Mouse (Mus musculus) lung, adult 18-20 months (tissue): ENCODE data around the gene Vat1.
"Not testable (repeated sequence)": the region's sequence is repeated elsewhere in the genome, so short reads cannot be mapped to it uniquely, and the experiment has no call there.

Experiments used
- DNase-seq, 2 experiments: peaks; one replicate each; pipeline ENCODE4 v3.0.0; 2022; ENCODE audit warnings: mixed read lengths in 2 of 2

Gene Vat1

GRCm38 (mm10) chr11:101465869-101466551 is at the start of gene Vat1:
Vat1 (minus strand) TSS chr11:101466230.
- DNase-seq: peak; percentile 75 to 81

- DNase-seq: peak; percentile 34 to 36
Measured at GRCm38 (mm10) chr11:101507090-101507489, 41.1 kb upstream of the Vat1 start.

GRCm38 (mm10) chr11:101506269-101506780 is 40.3 kb upstream of the Vat1 start:
- DNase-seq: no peak

GRCm38 (mm10) chr11:101486126-101486525 is 20.1 kb upstream of the Vat1 start:
- no peak for DNase-seq

- DNase-seq: no peak
Measured at GRCm38 (mm10) chr11:101485509-101486028, 19.5 kb upstream of the Vat1 start.

- no peak for DNase-seq
Measured at GRCm38 (mm10) chr11:101484814-101485213, 18.8 kb upstream of the Vat1 start.

GRCm38 (mm10) chr11:101484245-101484644 is 18.2 kb upstream of the Vat1 start:
- no peak for DNase-seq

- DNase-seq: no peak
Measured at GRCm38 (mm10) chr11:101483804-101484203, 17.8 kb upstream of the Vat1 start.

GRCm38 (mm10) chr11:101480912-101481311 is 14.9 kb upstream of the Vat1 start:
- DNase-seq: no peak

- DNase-seq: no peak
Measured at GRCm38 (mm10) chr11:101479171-101479635, 13.2 kb upstream of the Vat1 start.

GRCm38 (mm10) chr11:101477552-101478211 is 11.7 kb upstream of the Vat1 start:
- DNase-seq: no peak

GRCm38 (mm10) chr11:101477194-101477551 is 11.1 kb upstream of the Vat1 start:
- no peak for DNase-seq

- DNase-seq: not testable (repeated sequence)
Measured at GRCm38 (mm10) chr11:101476361-101476760, 10.3 kb upstream of the Vat1 start.

- DNase-seq: peak; percentile 22 to 53
Measured at GRCm38 (mm10) chr11:101474298-101474697, 8.3 kb upstream of the Vat1 start.

GRCm38 (mm10) chr11:101473686-101474085 is 7.7 kb upstream of the Vat1 start:
- not testable (repeated sequence) for DNase-seq

- no peak for DNase-seq
Measured at GRCm38 (mm10) chr11:101472336-101472735, 6.3 kb upstream of the Vat1 start.

GRCm38 (mm10) chr11:101471926-101472325 is 5.9 kb upstream of the Vat1 start:
- no peak for DNase-seq

- no peak for DNase-seq
Measured at GRCm38 (mm10) chr11:101470206-101470605, 4.2 kb upstream of the Vat1 start.

GRCm38 (mm10) chr11:101469155-101469554 is 3.1 kb upstream of the Vat1 start:
- no peak for DNase-seq

- DNase-seq: no peak
Measured at GRCm38 (mm10) chr11:101468731-101469130, 2.7 kb upstream of the Vat1 start.

GRCm38 (mm10) chr11:101468263-101468688 is 2.2 kb upstream of the Vat1 start:
- peak in 1 of 2 experiments; percentile 19 for DNase-seq

- peak; percentile 73 to 83 for DNase-seq
Measured at GRCm38 (mm10) chr11:101467477-101468262, 1.6 kb upstream of the Vat1 start.

GRCm38 (mm10) chr11:101466552-101466950 is 521 bp upstream of the Vat1 start:
- not testable (repeated sequence) for DNase-seq
